Mouse (Mus musculus): ENCODE measurements at regions not wholly inside any gene's neighbourhood (a gene's known extent, or its start where the extent isn't known, plus 50 kb on each side); places are given as distances from the start of the nearest gene placed in this dataset.

DNA sequence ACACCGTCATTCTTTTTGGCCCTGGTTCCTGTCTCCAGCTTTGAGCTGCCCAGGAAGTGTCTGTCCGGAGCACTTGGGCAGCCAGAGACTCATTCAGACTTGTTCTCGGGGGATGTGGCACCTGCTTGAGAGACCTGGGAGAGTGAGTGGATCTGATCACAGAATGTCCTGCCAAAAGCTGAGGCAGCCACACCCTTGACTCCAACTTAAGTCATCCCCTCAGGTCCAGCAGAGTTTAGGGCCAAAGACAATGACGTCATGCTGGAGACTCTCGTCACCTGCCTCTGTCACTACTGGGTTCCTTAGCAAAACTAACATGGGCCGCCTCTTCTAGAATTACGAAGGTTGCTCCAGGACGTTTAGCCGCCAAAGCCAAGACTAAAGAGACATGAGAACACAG lies 231.5 kb downstream of the Maf start:
- DNase-seq: no peak

- no peak for DNase-seq
Observed at GRCm38 (mm10) chr8:115475156-115475555, 232.4 kb downstream of the Maf start.

DNA sequence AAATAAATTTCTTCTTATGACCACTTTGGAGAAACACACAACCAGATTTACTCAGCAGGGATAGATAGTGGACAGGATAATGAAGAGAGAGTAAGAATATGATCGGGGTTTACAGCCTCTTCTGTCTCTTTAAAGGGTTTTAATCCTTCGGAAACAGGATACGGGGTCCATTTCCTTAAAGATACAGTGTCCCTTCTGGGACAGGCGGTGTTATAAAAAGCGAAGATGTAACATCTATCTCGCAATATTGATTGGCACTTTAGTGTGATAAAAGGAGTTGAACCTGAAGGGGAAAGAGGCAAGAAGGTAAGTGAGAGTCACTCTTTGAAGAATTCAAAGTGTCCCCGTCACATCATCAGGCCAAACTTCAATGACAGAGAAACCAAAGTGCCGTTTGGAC lies 233.6 kb downstream of the Maf start:
- DNase-seq: no peak

- DNase-seq: peak; percentile 34
Observed at GRCm38 (mm10) chr8:115466553-115466952, 241.0 kb downstream of the Maf start.

GRCm38 (mm10) chr8:115466122-115466521 lies 241.5 kb downstream of the Maf start:
- DNase-seq: no peak

DNA sequence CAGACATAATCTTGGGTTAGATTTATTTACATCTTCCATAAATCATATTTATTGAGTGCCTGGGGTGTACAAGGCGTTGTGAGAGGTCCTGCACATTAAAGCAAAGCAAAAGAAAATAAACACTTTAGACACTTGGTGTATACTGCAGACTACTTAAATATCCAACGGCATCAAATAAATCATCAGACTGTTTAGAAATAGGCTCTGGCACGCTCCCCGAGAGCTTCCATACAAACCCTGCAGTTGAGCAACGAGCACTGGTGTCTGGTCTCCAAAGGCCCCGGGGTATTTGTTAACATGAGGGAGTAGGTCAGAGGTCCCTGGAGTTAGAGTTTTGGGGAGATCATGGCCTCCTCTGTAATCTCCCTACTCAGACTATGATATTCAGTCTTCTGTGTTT lies 244.9 kb downstream of the Maf start:
- DNase-seq: peak; percentile 57

GRCm38 (mm10) chr8:115458119-115458518 lies 249.5 kb downstream of the Maf start:
- DNase-seq: no peak

DNA sequence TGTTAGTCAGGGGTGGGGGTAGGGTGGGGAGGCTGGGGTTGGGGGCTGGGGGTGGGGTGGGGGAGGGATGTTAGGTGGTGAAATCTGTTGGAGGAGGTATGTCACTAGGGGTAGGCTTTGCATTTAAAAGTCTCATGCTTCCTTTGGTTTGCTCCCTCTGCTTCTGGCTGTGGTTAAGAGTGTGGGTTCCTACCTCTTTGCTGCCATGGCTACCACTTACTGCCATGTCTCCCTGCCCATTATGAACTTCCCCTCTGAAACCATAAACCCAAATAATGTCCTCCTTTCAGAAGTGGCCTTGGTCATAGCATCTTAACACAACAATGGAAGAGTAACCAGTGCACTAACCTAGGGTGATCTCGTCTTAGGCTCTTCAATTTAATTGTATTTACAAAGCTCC lies 256.8 kb downstream of the Maf start:
- DNase-seq: no peak

DNA sequence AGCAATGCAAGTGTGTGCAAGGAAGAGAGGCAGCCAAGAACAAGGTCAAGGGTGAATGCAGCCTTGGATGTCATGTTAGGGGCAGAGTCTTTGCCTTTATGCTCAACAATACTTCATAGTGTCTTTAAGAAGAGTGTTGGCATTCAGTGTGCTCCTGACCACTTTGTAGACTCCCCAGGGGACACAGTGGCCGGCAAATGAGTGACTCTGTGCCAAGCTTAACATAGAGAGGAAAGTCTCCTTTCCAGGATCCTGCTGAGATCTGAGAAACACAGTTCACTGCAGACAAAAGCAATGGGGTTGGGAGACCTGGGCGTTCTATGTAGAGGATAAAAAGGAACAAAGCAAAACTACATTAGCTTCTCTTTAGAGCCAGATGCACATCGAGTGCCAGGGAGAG lies 259.2 kb downstream of the Maf start:
- no peak for DNase-seq

GRCm38 (mm10) chr8:115444519-115444918 lies 263.1 kb downstream of the Maf start:
- no peak for DNase-seq

DNA sequence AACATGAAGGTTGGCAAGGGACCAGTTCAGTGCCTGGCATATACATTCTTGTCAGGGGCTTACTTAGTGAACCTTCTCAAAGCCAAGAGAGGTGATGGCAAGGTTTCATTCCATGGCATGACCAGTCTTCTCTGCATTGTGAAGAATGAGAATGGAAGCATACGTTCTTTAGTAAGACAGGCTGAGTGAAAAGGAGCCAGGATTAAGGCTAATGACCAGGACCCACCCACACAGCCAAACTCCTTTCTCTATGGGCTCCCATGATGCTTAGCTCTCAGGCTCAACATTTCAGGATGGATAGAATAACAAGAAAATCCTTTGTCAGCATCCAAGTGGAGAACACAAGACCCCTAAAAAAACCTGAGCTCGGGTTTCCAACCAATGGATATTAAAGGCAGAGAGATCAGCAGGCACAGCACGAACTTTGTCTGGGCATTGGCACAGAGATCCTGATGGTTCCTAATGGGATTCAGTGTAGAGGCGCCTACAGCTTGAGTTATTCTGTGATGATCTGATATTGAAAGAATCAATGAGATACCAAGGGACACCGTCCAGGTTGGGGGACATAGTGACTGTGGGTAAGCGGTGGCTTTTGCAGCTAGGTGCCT lies 265.5 kb downstream of the Maf start:
- no peak for DNase-seq

- no peak for DNase-seq
Observed at GRCm38 (mm10) chr8:115441323-115441722, 266.3 kb downstream of the Maf start.

DNA sequence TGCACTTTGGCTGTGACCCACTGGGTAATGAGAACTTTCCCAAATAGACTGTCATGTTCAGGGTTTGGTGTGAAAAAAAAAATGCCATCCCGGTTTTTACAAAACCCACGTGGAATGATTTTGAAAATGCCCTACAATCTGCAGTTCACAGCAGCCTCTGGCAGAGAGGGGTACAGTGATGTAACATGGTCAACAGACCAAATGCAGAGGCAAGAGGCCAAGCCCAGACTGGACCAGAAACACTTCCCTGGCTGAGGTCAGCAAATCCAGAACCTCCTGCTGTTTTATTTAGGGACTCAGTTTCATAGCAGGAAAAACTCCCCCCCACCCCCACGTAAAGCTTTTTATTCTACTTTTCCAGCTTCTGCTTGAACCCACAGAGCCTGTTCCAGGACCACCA lies 267.4 kb downstream of the Maf start:
- DNase-seq: no peak

GRCm38 (mm10) chr8:115439512-115439911 lies 268.1 kb downstream of the Maf start:
- no peak for DNase-seq

DNA sequence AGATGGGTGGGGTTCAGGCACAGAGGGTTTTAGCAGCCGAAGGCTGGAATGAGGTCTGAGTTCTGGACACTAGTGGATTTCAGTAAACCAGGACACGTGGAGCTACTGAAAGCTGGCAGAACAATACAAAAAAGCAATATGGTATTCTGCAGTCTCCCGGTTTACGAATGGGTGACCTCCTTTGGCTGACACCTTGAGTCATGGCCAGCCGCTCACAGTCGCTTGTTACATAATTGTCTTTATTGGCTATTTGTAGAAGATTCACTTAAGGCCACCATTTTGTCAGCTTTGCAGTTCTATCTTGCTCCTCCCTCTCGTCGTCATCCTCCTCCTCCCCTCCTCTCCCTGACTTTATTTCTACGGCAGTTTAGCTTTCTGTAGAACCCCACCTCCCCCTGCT lies 269.6 kb downstream of the Maf start:
- DNase-seq: no peak

DNA sequence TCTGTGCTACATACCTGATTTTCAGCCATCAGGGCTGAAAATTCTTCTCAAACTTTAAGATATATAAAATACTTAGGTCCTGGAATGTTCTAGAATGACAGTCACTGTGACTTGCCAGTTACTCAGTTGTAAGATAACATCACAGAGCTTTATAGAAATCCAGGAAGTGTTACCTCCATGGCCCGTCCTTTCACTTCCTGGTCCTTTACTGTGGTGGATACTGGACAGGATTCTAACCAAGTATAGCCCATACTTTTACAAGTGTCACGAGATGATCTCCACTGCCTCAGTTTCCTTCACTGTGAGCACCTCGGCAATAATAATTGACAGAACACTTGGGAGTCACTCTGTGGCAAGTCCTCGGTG lies 271.3 kb downstream of the Maf start:
- no peak for DNase-seq

GRCm38 (mm10) chr8:115435720-115436355 lies 271.8 kb downstream of the Maf start:
- DNase-seq: no peak

- DNase-seq: peak; percentile 66
Observed at GRCm38 (mm10) chr8:115432396-115433040, 275.1 kb downstream of the Maf start.

DNA sequence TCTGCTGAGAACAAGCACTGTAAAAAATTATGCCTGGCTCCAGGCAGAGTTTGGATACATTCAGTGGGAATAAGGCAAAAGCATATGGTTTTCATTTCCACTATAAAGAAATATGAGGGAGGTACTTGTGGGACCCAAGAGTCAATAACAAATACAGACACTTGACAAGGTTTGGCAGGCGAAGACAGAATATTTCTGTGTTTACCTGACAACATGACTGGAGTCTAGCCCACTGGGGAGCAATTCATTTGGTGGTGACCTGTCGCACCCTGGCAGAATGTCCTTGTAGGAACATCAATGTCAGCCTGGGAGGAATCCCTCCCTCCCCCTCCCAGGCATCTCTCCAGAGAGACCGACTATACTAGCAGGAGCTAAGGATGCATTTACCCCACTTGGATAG lies 276.8 kb downstream of the Maf start:
- DNase-seq: no peak

GRCm38 (mm10) chr8:115429291-115429883 lies 278.2 kb downstream of the Maf start:
- DNase-seq: peak; percentile 37

DNA sequence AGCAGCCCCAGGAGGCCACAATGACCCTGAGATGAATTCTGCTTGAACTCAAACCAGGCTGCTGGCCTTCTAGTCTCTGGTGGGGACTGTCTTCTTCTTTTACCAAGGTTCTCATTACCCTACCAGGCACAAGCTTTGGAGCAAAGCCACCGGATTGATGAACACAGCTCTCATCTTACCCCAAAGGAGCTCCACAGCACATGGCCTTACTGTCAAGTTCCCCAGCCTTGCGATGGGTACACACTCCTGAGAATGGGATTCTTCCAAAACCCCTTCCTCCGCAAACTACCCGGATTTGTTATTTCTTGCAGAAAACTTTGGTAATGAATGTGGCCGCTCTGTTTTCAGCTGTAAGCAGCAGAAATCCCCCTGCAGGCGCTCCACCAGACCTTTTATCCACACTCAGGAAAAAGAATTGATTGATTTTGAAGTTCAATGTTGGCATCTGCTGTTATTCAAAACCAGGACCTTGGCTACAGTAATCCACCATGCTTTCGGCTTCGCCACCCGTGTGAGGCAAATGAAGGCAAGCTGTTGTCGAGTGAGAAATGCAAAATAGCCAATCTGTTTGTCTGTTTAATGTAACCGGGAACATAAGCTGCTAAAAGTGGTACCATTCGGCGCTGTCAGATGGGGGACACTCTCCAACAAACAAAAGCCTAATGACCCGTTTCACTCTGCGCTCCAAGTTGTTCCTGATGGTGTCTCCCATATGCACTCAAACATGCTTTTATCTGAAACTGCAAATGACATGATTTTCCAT lies 278.9 kb downstream of the Maf start:
- DNase-seq: no peak

DNA sequence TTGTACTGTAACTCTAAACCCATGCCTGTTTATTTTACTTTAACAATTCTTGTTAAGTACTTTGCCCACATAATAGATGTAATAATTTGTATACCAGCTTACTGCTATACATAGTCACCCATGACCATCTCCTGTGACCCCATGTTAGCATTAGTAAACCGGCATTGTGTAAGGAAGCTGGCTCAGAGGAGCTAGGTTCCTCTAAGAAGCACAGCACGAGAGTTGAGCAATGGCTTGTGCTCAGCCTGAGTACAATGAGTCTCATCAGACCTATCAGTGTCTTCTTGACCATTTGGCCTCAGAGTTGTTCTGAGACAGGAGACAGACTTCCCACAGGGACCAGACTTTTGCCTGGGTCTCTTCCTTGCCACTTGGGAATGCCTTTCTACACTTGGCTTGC lies 279.6 kb downstream of the Maf start:
- no peak for DNase-seq

DNA sequence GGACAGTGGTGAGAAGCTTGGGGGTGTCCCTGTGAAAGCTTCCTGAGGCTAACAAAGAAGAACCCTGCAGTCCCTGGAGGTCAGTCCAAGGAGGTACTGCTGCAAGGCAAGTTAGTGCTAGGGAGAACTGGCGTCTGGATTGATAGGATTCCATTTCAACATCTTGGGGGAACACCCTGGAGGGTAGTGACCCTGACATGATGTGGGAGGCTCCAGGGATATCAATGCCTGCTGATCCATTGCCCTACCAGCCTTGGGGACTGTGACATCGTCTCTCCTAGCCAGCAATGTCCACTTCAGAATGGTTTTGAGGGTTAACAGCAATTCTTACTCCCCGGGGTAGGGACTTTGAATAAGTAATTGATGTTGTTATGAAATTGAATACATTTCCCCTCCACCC lies 280.1 kb downstream of the Maf start:
- DNase-seq: peak; percentile 25

Measured in adrenal gland, postnatal 10 days (tissue).